Mouse (Mus musculus) megakaryocyte, embryonic 14.5 days (primary cell): ENCODE measurements around the gene Fam92b.

Source experiments
- FLI1 ChIP-seq: IDR thresholded peaks from 2 replicates; pipeline ENCODE4 v1.6.1; 2012; ENCODE audit warnings: low read length, inconsistent platforms, mixed read lengths
- GATA1 ChIP-seq: IDR thresholded peaks from 3 replicates; pipeline ENCODE4 v1.6.1; 2012; ENCODE audit warnings: mixed read lengths, low read length, inconsistent platforms, borderline replicate concordance

DNA sequence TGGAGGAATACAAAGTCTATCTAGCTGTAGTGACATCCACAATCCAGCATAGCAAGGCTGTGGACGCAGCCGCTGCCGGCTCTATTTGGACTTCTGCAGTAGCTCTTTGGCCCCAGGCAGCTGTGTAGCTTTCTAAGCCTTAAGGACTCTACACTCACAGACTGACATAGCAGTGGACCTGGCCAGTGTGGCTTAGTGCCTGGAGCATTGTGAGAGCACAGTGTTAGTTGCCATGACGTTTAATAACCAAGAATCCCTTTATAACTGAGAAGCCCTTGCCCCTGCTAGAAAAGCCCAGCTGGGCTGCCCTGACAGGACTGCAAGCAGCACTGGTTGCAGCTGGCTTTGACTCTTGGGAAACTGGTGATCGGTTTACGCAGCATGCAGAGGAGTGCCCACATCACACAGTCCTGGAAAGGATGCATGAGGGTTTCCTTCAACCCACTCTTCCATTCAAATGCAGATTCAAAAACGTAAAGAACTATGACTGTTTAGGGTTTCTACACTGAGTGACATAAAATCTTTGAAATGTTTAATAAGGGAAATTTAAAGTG, 52.4 kb downstream of the Fam92b start:
- TF ChIP-seq GATA1 = no peak
- no peak for TF ChIP-seq FLI1
